Mouse (Mus musculus): ENCODE results near the gene Slamf6.

GRCm38 (mm10) chr1:171994918-171995715 lies 77.8 kb downstream of the Slamf6 start:
- TF ChIP-seq GATA1 (IDR thresholded peaks at IDR 0.05; ENCODE audit: borderline replicate concordance, low read length) (no peak), FLI1 (IDR thresholded peaks at IDR 0.05; ENCODE audit: low read length) (no peak)

Measured in megakaryocyte, embryonic 14.5 days (primary cell).